Mouse (Mus musculus) ovary, adult 10 weeks (tissue): ENCODE results near the gene Higd2a. TPM values are rescaled to one million over a fixed set of nuclear protein-coding genes. Genes with fewer than 3 reads are reported as not detected.

Source experiments
- polyA plus RNA-seq: library from polyadenylated mRNA; stranded (reverse); fragments of 350-450 nt; fragmentation: Illumina TruSeq; extraction: RNeasy Lipid Tissue Mini Kit (QIAGEN cat#74804); gene quantifications from one replicate; pipeline ENCODE4 v1.2.3, GENCODE M21; 2014

Gene Higd2a
- 5.9 TPM for polyA plus RNA-seq

DNA sequence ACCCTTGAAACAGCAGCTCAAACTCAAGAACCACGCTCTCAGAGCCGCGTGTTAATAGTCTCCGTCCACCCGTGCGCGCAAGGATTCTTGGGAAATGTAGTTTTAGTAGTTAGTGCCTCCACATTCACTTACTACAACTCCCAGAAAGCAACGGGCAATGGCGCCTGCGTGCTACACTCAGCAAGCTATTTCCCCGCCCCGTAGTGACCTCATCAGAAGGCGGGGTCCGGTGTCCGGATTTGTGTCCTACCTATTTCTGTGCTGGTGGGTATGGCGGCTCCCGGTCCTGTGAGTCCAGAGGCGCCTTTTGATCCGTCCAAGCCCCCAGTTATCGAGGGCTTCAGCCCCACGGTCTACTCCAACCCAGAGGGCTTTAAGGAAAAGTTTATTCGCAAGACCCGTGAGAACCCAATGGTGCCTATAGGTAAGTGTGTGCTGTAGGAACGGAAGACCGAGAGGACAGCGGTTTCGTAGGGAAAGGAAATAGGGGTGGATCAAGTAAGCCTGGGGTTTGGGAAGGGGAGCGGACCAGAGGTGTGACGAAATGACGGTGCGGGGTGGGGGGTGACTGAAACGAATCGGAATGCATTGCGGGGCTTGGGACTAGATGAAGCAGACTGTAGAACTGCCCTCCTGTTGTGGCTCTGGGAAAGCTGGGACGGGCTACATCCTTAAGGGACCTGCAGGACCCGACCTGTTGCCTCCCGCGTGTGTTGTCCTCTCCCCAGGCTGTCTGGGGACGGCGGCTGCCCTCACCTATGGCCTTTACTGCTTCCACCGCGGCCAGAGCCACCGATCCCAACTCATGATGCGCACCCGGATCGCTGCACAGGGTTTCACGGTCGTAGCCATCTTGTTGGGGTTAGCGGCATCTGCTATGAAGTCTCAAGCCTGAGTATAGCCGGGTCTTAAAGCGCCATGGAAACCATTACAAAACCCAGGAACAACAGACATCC, at the start of gene Higd2a, which contains the start of gene Nop16:
Gene Higd2a, plus strand, starts transcription at position 212 of the 956 bp plus-strand sequence.
Gene Nop16, minus strand, starts transcription at position 95 of the 956 bp plus-strand sequence.

GRCm38 (mm10) chr13:54565201-54565581, 24.8 kb upstream of the Higd2a start, which contains the start of gene 4833439L19Rik:
Gene 4833439L19Rik, minus strand, starts transcription at chr13:54565435.

GRCm38 (mm10) chr13:54574854-54575481, 15.0 kb upstream of the Higd2a start, which contains the start of gene Arl10:
Gene Arl10, plus strand, starts transcription at chr13:54575015.

GRCm38 (mm10) chr13:54610972-54611754, 21.2 kb downstream of the Higd2a start, which contains the start of gene Cltb:
Gene Cltb, minus strand, starts transcription at chr13:54611344.

GRCm38 (mm10) chr13:54621155-54621932, 31.3 kb downstream of the Higd2a start, which contains the start of gene Faf2:
Gene Faf2, plus strand, starts transcription at chr13:54621784.

Other genes starting within 250 kb of the Higd2a start
- 17.0 TPM for gene Cplx2, start 218.9 kb upstream of the Higd2a start, polyA plus RNA-seq
- gene Thoc3, start 121.4 kb upstream of the Higd2a start, polyA plus RNA-seq = 7.2 TPM
- gene Simc1, start 86.4 kb upstream of the Higd2a start, polyA plus RNA-seq = 15.9 TPM
- gene 4833439L19Rik, start 24.8 kb upstream of the Higd2a start, polyA plus RNA-seq = 78.5 TPM
- gene Arl10, start 15.2 kb upstream of the Higd2a start, polyA plus RNA-seq = 2.2 TPM
- 17.8 TPM for gene Nop16, start 117 bp upstream of the Higd2a start, polyA plus RNA-seq
- gene Cltb, start 21.1 kb downstream of the Higd2a start, polyA plus RNA-seq = 5.4 TPM
- 40.4 TPM for gene Faf2, start 31.6 kb downstream of the Higd2a start, polyA plus RNA-seq
- 30.2 TPM for gene Rnf44, start 103.7 kb downstream of the Higd2a start, polyA plus RNA-seq
- gene Cdhr2, start 111.3 kb downstream of the Higd2a start, polyA plus RNA-seq = not detected
- gene Gprin1, start 159.7 kb downstream of the Higd2a start, polyA plus RNA-seq = not detected
- gene Sncb, start 176.4 kb downstream of the Higd2a start, polyA plus RNA-seq = not detected
- gene Eif4e1b, start 193.8 kb downstream of the Higd2a start, polyA plus RNA-seq = 8.2 TPM
- 1.3 TPM for gene Tspan17, start 199.2 kb downstream of the Higd2a start, polyA plus RNA-seq